Mouse (Mus musculus): ENCODE results near the gene Dusp8.

- TF ChIP-seq CTCF (IDR thresholded peaks at IDR 0.05; ENCODE audit: borderline replicate concordance, insufficient read depth, low read length) (no peak), POLR2A (IDR thresholded peaks at IDR 0.05; ENCODE audit: low read depth, low read length) (no peak)
Observed at GRCm38 (mm10) chr7:142088886-142089285, 6.8 kb downstream of the Dusp8 start.

Data from embryonic fibroblast, embryonic 13.5 days (primary cell).